Mouse (Mus musculus): ENCODE data around the gene Ripply3.
A peak's percentile ranks its signal among the peaks of the same experiment; 100 is the strongest.

Ripply3 gene

GRCm38 (mm10) chr16:94358091-94358490, 29.9 kb downstream of the Ripply3 start:
- no peak for DNase-seq (ENCODE audit: extremely low spot score, low spot score)

- no peak for DNase-seq (ENCODE audit: extremely low spot score, low spot score)
Observed at GRCm38 (mm10) chr16:94360578-94361350, 32.5 kb downstream of the Ripply3 start.

GRCm38 (mm10) chr16:94362174-94362873, 34.1 kb downstream of the Ripply3 start:
- DNase-seq (ENCODE audit: extremely low spot score, low spot score), result no peak

GRCm38 (mm10) chr16:94363814-94364213, 35.6 kb downstream of the Ripply3 start:
- no peak for DNase-seq (ENCODE audit: extremely low spot score, low spot score)

- no peak for DNase-seq (ENCODE audit: extremely low spot score, low spot score)
Observed at GRCm38 (mm10) chr16:94365435-94365834, 37.2 kb downstream of the Ripply3 start.

GRCm38 (mm10) chr16:94369596-94370172, 41.5 kb downstream of the Ripply3 start:
- DNase-seq (ENCODE audit: extremely low spot score, low spot score), result no peak

- DNase-seq (ENCODE audit: extremely low spot score, low spot score), result peak; percentile 95
Observed at GRCm38 (mm10) chr16:94370173-94370914, 42.1 kb downstream of the Ripply3 start, which contains the start of gene Ttc3. Ttc3 (plus strand) TSS chr16:94370618.

GRCm38 (mm10) chr16:94370915-94371300, 42.7 kb downstream of the Ripply3 start:
- no peak for DNase-seq (ENCODE audit: extremely low spot score, low spot score)

- peak; percentile 85 for DNase-seq (ENCODE audit: extremely low spot score, low spot score)
Observed at GRCm38 (mm10) chr16:94371301-94371931, 43.2 kb downstream of the Ripply3 start, which contains the start of gene Pigp. Pigp (minus strand) TSS chr16:94371842.

GRCm38 (mm10) chr16:94379386-94379785, 51.2 kb downstream of the Ripply3 start:
- no peak for DNase-seq (ENCODE audit: extremely low spot score, low spot score)

GRCm38 (mm10) chr16:94383277-94383676, 55.1 kb downstream of the Ripply3 start:
- no peak for DNase-seq (ENCODE audit: extremely low spot score, low spot score)
